Mouse (Mus musculus) small intestine, adult 2 months (tissue): ENCODE measurements around the gene Npr2.

Experiments used
- CTCF ChIP-seq: fragments of 200-500 bp; IDR thresholded peaks from 2 replicates; pipeline ENCODE4 v1.5.1; 2012; ENCODE audit warnings: low read depth, mild to moderate bottlenecking, control low read depth, inconsistent platforms, low read length, moderate library complexity, mixed read lengths; ENCODE audit not compliant: insufficient replicate concordance, insufficient read length; ENCODE audit errors: extremely low read depth
- POLR2A ChIP-seq: fragments of 200-500 bp; IDR thresholded peaks from 2 replicates; pipeline ENCODE4 v1.6.1; 2012; ENCODE audit warnings: low read depth, mild to moderate bottlenecking, control low read depth, inconsistent platforms, low read length, moderate library complexity

- TF ChIP-seq CTCF: no peak
- no peak for TF ChIP-seq POLR2A
These were observed 5.0 kb downstream of the Npr2 start for GRCm38 (mm10) chr4:43636751-43637150.
